Mouse (Mus musculus): ENCODE measurements around the gene Snai1.

Gene Snai1

DNA sequence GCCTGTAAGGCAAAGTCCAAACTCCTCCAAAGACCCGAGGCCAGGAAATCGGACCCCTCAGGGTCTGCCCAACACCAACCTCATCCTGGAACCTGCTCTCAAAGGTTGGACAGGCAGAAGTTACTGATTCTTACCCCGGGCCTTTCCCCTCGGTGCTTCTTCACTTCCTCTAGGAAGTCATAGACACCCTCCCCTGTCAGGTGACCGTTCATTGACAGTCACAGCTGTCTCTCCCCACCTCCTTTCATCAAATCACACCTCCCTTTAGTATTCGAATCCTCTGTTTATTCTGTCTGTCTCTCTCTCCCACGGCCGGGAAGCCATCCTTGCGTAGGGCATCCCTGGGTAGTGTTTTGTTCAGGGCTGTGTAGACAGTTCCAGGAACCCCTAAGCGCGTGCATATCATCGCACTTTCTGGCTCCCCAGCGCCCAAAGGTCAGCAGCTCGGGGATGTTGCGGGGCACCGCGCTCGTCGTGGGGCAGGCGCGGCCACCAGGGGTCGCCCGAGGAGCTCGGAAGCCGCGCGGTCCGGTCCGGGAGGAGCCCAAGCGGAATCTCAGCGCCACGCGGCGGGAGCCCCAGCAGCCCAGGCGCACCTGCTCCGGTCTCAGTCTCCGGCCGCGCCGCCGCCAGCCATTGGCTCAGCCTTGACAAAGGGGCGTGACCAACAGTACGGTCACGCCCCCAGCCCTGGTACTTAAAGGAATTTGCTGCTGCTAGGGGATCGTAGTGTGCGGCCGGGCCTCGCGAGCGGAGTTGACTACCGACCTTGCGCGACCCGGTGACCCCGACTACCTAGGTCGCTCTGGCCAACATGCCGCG lies at the start of gene Snai1:
Snai1 (plus strand) TSS at position 720 of the 822 bp plus-strand sequence.
- DNase-seq, result peak; percentile 96 to 99

- no peak for DNase-seq
These were observed 47.0 kb upstream of the Snai1 start for GRCm38 (mm10) chr2:167490813-167491525.

DNA sequence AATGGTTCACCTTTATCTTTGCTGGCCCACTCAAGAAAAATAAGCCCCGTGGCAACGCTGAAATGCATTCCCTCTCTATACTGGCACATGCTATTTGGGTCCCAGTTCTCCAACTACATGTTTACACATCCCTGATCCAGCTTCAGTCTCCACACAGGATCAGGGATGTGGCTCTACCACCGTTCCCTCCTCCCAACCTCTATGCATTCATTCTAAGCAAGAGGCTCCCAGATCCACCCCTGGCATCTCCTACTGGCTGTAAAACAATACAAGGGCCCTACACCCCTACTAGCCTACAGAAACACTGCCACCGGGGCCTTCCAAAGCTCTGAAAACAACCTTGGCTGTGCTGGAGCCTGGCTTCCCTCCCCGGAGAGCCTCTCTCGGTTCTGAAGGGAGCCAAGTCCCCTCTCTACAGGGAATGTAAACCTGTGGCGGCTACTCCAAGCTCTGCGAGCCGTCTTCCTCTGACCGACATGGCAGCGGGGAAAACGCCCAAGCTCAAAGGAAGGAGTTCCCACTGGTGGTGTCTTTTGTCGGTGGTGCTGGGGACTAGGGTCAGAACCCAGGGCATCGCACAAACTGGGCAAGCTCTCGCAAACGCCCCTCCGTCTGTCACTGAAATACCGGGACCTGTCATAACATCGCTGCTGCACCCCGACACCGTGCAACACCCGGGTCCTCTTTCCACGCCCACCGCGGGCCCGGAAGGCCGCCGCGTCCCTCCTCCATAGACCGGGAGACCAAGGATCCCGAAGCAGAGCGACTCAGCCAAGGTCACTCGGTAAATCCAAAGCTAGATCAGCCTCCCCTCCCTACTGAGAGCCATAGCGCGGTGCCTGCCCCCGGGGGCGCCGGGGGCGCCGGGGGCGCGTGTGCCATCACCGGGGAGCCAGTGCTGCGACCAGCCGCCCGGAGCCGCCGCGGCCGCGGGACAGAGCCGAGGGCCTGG lies 46.0 kb upstream of the Snai1 start, which contains the start of gene Rnf114:
Rnf114 (plus strand) TSS at position 889 of the 952 bp plus-strand sequence.
- peak; percentile 45 to 67 for DNase-seq

- peak; percentile 94 for DNase-seq
These were observed 45.0 kb upstream of the Snai1 start, which contains the start of gene Spata2 for GRCm38 (mm10) chr2:167492713-167493636. TSS of gene Spata2 (minus strand) at chr2:167492887.

DNA sequence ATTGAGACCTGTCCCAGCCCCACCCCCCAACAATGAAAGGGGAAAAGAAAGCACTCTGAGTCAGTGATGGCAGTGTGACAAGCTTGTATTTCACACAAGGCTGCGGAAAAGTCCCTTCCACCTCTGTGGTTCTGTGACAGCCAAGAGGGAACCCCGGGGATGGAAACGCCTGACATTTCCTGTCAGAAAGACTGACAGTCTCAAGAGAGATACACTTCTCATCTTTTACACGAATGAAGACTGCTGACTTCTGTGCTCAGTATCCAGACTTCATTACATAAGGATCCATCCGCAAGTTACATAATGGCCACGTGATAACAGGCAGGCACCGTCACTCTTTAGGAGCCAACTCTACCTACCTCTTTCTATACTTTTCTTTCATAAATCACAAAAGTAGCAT lies 41.6 kb upstream of the Snai1 start:
- DNase-seq, result no peak

GRCm38 (mm10) chr2:167497272-167497671 lies 40.7 kb upstream of the Snai1 start:
- peak; percentile 67 to 73 for DNase-seq

DNA sequence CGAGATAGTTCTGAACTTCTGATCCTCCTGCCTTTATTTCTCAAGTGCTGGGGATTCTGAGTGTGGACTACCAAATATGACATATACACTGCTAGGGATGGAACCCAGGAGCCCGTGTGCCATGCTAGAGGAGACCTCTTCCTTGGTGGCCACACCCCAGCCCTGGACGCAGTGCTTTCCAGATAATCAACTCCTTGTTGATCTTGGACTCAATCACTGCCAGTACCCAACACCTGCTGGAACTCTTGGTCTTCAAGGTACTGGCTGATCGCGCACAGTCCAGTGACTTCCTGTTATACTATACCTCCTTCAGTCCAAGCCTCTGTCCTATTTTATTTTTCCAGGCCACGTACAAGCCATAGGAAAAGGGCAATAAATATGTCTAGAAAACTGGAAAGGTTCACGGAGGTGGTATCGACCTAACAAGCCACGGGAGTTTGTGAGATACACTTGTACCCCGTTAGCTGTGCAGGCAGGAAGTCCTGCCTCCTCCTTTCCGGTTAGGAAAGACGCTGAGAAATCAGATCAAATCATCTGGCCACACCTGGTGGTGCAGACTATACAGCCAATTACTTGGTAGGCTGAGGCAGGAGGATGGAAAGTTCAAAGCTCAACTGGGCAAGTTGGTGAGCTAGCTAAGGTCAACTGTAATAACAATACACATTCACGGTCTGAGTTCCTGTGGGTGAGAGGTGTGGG lies 35.3 kb upstream of the Snai1 start:
- no peak for DNase-seq

- DNase-seq, result peak; percentile 96
These were observed 34.6 kb upstream of the Snai1 start for GRCm38 (mm10) chr2:167503253-167503895.

GRCm38 (mm10) chr2:167503896-167504349 lies 34.1 kb upstream of the Snai1 start:
- peak; percentile 68 to 79 for DNase-seq

GRCm38 (mm10) chr2:167505127-167505526 lies 32.9 kb upstream of the Snai1 start:
- DNase-seq, result no peak

DNA sequence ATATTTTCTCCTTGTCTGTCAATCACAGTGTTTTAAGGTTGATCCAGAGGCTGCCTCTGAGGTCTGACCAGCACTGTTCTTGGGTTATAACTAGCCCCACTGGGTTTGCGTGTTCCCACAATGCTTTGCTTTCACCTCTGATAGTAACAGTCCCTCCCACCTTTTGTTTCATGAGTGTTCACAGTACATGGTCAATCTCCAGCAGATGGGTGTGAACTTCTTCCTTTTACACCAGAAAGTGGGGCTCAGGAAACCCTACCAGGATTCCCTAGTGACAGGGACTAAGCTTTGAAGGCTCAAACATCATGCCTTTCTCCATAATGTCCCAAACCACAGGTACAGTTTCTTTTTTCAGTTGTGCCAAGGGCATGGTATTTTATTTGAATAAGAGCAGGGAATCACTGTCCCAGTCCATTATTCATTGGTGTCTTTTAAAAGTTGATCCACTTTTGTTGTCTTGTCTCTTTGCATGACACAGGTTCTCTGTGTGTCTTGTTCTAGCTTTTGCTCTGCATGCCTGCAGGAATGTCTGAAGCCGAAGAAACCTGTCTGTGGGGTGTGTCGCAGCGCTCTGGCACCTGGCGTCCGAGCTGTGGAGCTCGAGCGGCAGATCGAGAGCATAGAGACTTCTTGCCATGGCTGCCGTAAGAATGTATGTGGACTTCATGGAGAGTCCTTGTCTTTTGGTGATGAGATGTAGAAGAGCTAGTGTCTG lies 31.3 kb upstream of the Snai1 start:
- DNase-seq, result no peak

DNA sequence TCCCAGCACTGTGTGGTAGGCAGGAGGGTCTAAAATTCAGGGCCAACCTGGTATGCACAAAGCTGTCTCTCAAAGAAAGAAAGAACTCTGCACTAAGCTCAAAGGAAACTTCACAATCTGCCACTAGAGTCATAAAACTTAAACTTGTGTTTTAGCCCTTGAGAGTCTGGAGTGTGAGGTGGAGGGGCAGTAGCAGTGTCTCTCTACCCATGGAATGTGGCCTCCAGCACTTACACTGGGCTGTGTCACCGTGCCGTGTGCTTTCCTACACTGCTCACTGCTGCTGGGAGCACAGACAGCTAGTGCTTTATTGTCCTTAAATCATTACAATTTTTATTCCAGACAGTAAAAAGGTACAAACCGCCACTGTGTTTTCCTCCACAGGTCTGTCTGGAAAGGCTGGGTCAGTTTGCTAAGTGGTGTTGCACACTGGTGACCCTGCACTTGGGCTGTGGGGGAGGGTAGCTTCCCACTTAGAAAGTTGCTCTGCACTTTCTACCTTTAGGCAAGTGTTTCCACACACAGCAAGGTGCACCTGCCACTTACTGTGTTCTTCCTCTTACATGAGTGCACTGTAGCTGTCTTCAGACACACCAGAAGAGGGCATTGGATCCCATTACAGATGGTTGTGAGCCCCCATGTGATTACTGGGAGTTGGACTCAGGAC lies 30.1 kb upstream of the Snai1 start:
- DNase-seq, result no peak

- DNase-seq, result no peak
These were observed 29.4 kb upstream of the Snai1 start for GRCm38 (mm10) chr2:167508569-167508968.

DNA sequence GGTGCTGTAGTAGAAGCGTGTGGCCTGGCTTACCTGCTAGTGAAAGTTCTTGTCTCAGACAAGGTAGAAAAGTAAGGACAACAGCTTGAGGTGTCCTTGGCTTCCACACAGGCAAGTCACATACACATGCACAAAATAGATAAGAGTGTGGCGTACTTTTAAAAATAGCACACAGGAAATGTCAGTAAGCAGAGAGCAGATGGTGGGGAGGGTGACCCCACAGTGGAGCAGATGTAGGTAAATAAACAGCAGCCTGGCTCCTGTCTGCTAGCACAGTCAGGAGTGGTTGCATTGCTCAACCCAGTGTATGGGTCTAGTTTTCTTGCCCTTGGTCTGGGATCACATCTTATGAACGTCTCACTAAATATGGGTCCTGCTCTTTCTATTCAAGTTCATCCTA lies 27.5 kb upstream of the Snai1 start:
- DNase-seq, result no peak

DNA sequence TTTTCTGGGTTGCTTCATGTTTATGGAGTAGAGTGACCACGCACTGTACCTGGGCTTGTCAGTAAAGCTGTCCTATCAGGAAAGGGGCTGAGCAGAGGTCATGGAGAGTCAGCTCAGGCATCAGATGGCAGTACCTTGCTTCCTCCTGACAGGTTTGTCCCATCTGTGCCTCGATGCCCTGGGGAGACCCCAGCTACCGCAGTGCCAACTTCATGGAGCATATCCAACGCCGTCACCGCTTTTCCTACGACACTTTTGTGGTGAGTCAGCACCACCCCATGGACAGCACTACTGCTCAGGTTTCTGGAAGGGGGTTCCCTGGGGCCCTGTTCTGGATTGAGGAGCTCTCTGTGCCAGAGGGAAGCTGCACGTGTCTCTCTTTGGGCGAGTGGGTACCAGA lies 25.6 kb upstream of the Snai1 start:
- no peak for DNase-seq

DNA sequence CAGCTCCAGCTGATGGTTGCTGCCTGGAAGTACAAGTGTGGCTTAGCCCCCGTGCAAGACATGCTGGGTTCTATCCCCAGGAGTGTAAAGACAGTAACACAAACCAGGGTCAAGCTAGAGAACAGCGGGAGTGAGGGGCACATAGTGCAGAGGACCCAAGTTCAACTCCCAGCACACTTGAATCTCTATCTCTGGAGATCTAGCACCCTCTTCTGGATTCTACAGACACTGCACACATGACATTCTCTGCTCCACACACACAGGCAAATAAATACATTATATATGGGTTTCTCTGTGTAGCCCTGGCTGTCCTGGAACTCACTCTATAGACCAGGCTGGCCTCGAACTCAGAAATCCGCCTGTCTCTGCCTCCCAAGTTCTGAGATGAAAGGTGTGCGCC lies 25.0 kb upstream of the Snai1 start:
- DNase-seq, result no peak

DNA sequence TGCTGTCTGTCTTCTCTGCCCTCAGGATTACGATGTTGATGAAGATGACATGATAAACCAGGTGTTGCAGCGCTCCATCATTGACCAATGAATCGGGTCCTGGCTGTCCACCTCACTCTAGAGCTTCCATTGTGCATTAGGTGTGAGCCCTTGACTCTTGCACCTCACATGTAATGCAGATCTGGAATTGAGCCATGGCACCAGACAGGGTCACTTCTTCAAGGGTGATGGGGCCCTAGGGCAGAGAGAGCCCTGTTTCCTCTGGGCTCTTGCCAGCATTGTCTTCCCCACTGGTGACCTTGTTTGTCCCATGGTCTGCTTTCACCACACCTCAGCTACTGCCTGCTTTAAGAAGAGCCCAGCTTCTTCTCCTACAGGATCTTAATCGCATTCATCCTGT lies 23.4 kb upstream of the Snai1 start:
- DNase-seq, result no peak

GRCm38 (mm10) chr2:167515688-167516087 lies 22.3 kb upstream of the Snai1 start:
- DNase-seq, result no peak

All from kidney, postnatal 4 days (tissue).